Mouse (Mus musculus) spleen, postnatal 4 days (tissue): Measurements from ENCODE around the gene Med19.
"Not testable (repeated sequence)": the region's sequence is repeated elsewhere in the genome, so short reads cannot be mapped to it uniquely, and the experiment has no call there.

Experiments used
- DNase-seq, 2 experiments: peaks; one replicate each; pipeline ENCODE4 v3.0.0; 2022; ENCODE audit warnings: low spot score in 2 of 2

Gene Med19

GRCm38 (mm10) chr2:84666081-84666480 lies 12.1 kb upstream of the Med19 start:
- DNase-seq = no peak

GRCm38 (mm10) chr2:84669828-84670568 lies 8.2 kb upstream of the Med19 start:
- peak in 1 of 2 experiments; percentile 39 for DNase-seq

GRCm38 (mm10) chr2:84670569-84670933 lies 7.7 kb upstream of the Med19 start, which contains the start of gene Selenoh:
Gene Selenoh, minus strand, starts transcription at chr2:84670770.
- DNase-seq = peak; percentile 82 to 88

GRCm38 (mm10) chr2:84671535-84671934 lies 6.7 kb upstream of the Med19 start:
- not testable (repeated sequence) for DNase-seq

GRCm38 (mm10) chr2:84677270-84677967 lies 783 bp upstream of the Med19 start:
- no peak for DNase-seq

DNA sequence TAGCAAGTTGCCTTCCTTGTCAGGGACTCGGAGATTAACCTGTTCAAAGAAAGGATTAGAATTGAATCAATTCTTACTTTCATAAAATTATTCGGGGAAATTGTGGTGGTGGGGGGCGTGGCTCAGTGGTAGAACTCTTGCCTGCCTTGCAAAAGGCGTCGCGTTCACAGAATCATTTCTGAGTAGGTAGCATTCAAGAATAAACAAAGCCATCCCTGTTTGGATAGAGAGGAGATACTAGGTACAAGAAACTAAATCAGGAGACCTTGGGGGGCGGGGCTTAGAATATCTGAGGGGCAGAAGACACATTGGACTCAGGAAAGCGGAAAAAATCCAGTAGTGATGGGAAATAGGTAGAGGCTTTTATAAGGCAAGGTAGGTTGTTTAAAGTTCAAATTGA lies 814 bp downstream of the Med19 start, which contains the start of gene Tmx2:
Tmx2 (minus strand) TSS at position 125 of the 400 bp plus-strand sequence.
- no peak for DNase-seq

GRCm38 (mm10) chr2:84682605-84683183 lies 4.5 kb downstream of the Med19 start:
- DNase-seq = peak; percentile 52 to 69

DNA sequence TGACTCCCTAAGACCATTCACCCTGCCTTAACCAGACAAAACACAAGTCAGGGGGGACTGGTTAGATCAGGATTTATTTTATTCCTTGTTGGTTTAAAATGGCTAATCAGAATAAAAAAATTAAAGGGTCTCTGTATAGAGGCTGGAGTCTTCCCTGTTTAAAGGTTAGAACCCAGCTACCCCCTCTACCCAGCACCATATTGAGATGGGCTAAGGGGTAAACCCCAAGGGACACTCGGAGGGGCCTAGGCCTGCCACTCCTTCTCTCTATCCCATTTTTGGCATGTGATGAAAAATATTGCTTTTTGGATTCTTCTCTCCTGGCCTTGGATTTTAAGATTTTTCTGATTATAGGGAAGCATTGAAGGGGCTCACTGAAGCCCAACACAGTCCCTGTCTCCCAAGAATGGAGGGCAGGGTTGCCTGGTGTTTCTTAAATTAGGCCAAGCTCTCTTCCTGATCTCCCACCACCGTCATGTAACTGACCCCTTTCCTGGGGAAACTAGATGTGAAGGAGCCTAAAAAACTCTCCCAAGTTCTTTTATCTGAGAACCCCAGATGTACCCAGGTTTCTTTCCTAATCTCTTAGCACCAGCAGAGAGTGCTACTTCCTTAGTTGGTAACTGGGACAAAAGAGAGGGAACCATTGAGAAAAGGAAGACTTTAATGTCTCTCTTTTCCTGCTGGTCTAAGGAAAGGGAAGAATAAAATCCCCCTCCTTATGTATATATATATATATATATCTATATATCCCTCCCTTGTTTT lies 10.1 kb downstream of the Med19 start:
- DNase-seq = no peak

GRCm38 (mm10) chr2:84690050-84690449 lies 11.8 kb downstream of the Med19 start:
- no peak for DNase-seq

- DNase-seq = no peak
These were observed 16.9 kb downstream of the Med19 start for GRCm38 (mm10) chr2:84695007-84695695.

- no peak for DNase-seq
These were observed 25.3 kb downstream of the Med19 start for GRCm38 (mm10) chr2:84703497-84703896.

DNA sequence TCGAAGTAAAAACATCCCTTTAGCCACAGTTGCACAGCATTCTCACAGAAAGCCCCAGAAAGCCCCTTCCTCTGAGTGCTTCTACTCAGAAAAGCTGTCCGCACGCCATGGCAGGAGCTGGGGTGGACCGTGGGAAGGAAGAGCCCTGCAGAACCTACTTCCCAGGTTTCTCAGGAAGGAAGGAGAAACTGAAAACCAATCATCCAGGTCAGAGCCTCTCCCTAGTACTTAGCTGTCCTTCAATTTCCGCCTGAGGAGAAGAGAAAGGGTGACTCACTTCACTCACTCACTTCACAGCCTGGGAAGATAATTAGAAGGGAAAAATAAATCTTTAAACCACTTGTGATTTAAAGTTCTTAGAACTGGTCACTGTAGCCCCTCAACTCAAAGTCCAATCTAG lies 26.1 kb downstream of the Med19 start:
- no peak for DNase-seq

DNA sequence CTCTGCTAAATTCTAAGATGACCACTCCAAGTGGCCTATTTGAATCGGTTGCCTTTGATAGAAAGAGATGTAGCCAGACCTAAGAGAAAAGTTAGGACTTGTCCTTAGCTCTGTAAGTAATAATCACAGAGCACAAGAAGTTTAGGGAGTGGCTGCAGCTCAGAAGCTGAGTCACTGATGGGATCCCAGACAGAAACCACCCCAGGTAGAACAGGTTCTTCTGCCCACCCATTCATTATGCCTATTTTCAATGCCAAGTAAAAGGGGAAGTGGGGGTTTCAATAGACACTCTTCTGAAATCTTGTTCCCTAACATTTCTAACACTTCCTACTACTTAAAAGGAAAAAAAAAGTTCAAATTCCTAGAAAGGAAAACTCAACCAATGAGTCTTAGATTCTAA lies 27.1 kb downstream of the Med19 start:
- no peak for DNase-seq

GRCm38 (mm10) chr2:84707523-84707922 lies 29.3 kb downstream of the Med19 start:
- no peak for DNase-seq

- DNase-seq = no peak
These were observed 33.7 kb downstream of the Med19 start for GRCm38 (mm10) chr2:84711898-84712297.

DNA sequence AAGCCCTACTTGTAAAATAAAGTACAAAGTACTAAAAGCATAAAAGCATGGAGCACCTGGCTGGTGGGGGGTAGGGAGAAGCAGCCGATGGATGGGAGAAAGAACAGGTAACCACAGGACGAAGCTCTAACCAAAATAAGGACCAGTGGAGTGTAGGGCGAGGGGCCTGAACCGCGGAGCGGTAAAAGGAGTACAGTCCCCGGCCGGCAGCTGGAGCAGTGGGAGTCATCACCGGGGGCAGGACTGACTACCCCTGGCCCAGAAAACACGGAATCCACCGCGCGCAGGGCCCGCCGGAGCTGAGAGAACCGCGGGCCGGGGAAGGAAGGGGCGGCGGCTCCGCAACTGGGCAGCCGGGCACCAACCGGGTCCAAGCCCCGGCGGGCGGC lies 36.2 kb downstream of the Med19 start:
- no peak for DNase-seq

- DNase-seq = peak; percentile 99
These were observed 36.8 kb downstream of the Med19 start, which contains the start of gene Zdhhc5 for GRCm38 (mm10) chr2:84714811-84715561. Gene Zdhhc5, minus strand, starts transcription at chr2:84715180.

DNA sequence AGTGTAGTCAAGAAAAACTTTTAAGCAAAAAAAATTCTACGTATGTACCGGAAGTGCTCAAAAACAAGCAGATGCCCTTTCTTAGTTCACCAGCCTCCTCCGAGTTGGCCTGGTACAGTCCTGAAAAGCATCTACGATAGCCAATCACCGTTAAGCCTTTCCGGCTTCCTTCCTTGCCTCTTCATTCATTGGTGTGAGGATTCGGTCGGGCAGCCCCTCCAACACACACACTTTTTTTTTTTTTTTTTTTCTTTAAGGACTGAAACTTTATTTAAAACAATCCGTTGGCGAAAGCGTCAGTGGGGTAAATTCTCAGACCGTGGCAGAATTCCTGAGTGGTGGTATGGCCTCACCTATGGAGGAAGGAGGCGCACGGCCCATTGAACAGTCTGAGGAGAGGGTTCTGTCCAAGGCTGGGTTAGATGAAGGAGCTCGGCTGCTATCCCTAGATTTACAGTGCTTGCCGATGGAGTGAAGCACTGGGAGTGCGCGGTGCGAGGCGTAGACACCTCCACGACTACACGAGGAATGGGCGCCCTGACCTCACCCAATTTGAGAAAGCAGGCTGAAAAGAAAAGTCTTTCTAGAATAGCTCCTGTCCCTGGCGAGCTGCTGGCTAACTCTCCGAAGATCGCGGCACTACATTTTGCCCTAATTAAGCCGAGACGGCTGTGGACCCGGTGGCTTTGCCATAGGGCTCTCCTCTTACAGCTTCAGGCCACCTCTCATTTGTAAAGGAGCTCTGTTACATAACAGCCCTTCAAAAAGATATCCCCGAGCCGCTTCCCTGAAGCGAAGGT lies 37.6 kb downstream of the Med19 start:
- DNase-seq = peak; percentile 81 to 84

- peak in 1 of 2 experiments; percentile 32 for DNase-seq
These were observed 38.5 kb downstream of the Med19 start for GRCm38 (mm10) chr2:84716423-84717355.
